In the genomic region with DNA sequence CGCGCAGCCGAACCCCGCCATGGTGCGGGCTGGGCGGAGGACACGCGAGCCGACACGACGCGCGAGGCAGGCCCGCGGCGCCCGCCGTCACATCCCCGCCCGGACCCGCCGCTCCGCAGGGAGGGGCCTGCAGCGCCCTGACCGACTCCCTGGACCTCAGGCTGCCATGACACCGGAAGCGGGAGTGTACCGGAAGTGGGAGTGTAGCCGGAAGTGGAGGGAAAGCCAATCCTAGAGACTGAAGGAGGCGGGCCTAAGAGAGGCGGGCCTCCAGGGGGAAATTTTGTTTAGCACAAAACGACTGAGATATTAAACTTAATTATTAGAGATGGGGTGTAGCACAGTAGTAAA, we compare ENCODE assay signal across 8 mouse cellular contexts. TPM values are rescaled to one million over a fixed set of nuclear protein-coding genes. Genes with fewer than 3 reads are reported as not detected.
DNase-seq lines count a peak whose midpoint lies in the region; ATAC-seq and TF ChIP-seq lines count a peak whose summit lies in the region.

No protein-coding gene starts in this region.

- H3K9ac ChIP-seq in lung, embryonic 15.5 days, result peak overlapping the region; percentile 61

- peaks cover 9% of the 10 kb centered on the region for H3K4me1 ChIP-seq in hindbrain, embryonic 10.5 days (replicated peaks)
- H3K4me1 ChIP-seq in lung, embryonic 15.5 days, result no peaks in the 10 kb centered on the region
- 0 out of 2 replicates have a peak, but pooled peaks cover 3% of the 10 kb centered on the region for H3K4me1 ChIP-seq in olfactory bulb, adult 2 months (ENCODE audit: control insufficient read depth, insufficient read depth, low read length)

- POLR2A ChIA-PET in Patski (lab: Charles Lee), result no interaction called here

- H3K27me3 ChIP-seq in Patski, result no peaks in the 10 kb centered on the region
- peaks cover 11% of the 10 kb centered on the region for H3K27me3 ChIP-seq in hindbrain, embryonic 10.5 days (ENCODE audit: insufficient read depth, poor library complexity, severe bottlenecking)
- no peaks in the 10 kb centered on the region for H3K27me3 ChIP-seq in lung, embryonic 15.5 days

- TF ChIP-seq CTCF in Patski (IDR thresholded peaks at IDR 0.05), result no peak
- TF ChIP-seq CTCF in olfactory bulb, adult 2 months (IDR thresholded peaks at IDR 0.05; ENCODE audit: insufficient read depth, low read depth, low read length), result no peak

- H3K4me3 ChIP-seq in hindbrain, embryonic 10.5 days, result peak overlapping the region; percentile 90
- peak overlapping the region; percentile 65 for H3K4me3 ChIP-seq in lung, embryonic 15.5 days
- H3K4me3 ChIP-seq in olfactory bulb, adult 2 months (ENCODE audit: insufficient read depth, low read depth, low read length), result peak overlapping the region; percentile 78

- peak; percentile 82 for TF ChIP-seq POLR2A in olfactory bulb, adult 2 months (IDR thresholded peaks at IDR 0.05; ENCODE audit: insufficient read depth, low read depth, low read length)

- in situ Hi-C loops in Patski (cut with MboI; ENCODE audit: low pct_unique_long_range_greater_than_20kb), result no loop called here

- no peaks in the 10 kb centered on the region for H3K9me3 ChIP-seq in hindbrain, embryonic 10.5 days
- H3K9me3 ChIP-seq in lung, embryonic 15.5 days, result no peaks in the 10 kb centered on the region

- no peaks in the 10 kb centered on the region for H3K36me3 ChIP-seq in hindbrain, embryonic 10.5 days
- no peaks in the 10 kb centered on the region for H3K36me3 ChIP-seq in lung, embryonic 15.5 days

- peak; percentile 31 for ATAC-seq in Patski
- ATAC-seq in lung, embryonic 15.5 days (ENCODE audit: borderline replicate concordance, extremely low read depth, low FRiP score, low TSS enrichment), result peak; percentile 96

- CTCF ChIA-PET in Patski (lab: Charles Lee), result no interaction called here

- peak overlapping the region; percentile 73 for H3K4me2 ChIP-seq in lung, embryonic 15.5 days

- no peak for DNase-seq in Patski (ENCODE audit: low read depth, low spot score)
- DNase-seq in cerebellum, postnatal 10 days, result peak; percentile 90 to 91
- peak; percentile 81 to 91 for DNase-seq in frontal cortex, adult 2 months (ENCODE audit: extremely low spot score in 1 of 2, low spot score in 1 of 2)
- DNase-seq in hindbrain, embryonic 10.5 days (ENCODE audit: low spot score), result peak; percentile 90
- DNase-seq in layer of hippocampus, adult 9-10 months (ENCODE audit: low spot score), result peak; percentile 42
- peak; percentile 55 to 68 for DNase-seq in thymus, adult 18-20 months

- 11% methylated on average over 32 of the region's 32 CpGs for WGBS in hindbrain, embryonic 10.5 days
- WGBS in lung, embryonic 15.5 days, result 5% methylated on average over 32 of the region's 32 CpGs
- WGBS in olfactory bulb, adult 2 months, result 12% methylated on average over 32 of the region's 32 CpGs

- peak overlapping the region; percentile 91 for H3K27ac ChIP-seq in hindbrain, embryonic 10.5 days
- no peak overlapping the region for H3K27ac ChIP-seq in lung, embryonic 15.5 days
- no peak overlapping the region for H3K27ac ChIP-seq in olfactory bulb, adult 2 months (ENCODE audit: insufficient read depth, low read depth, low read length)

RNA-seq across cellular contexts. Expression of gene Sh2d1b1, which starts 21.6 kb away (rescaled TPM):
- polyA plus RNA-seq in Patski (2021), result 0.09 TPM
- 0.06 TPM in 1 of 2 replicates, not detected in the other for polyA plus RNA-seq in frontal cortex, adult 2 months (2012; rRNA removed)
- polyA plus RNA-seq in hindbrain, embryonic 10.5 days (2016; fragmentation: Nextera tagmentation; extraction: Ambion mirVana), result not detected in 2 replicates
- polyA plus RNA-seq in lung, embryonic 15.5 days (2015; fragmentation: Nextera tagmentation; extraction: Ambion mirVana), result 0.82 and 1.00 TPM in 2 replicates
- not detected in 2 replicates for polyA plus RNA-seq in olfactory bulb, adult 2 months (2012; ENCODE audit: insufficient read depth, insufficient read length, low replicate concordance, missing spikeins)

RNA-seq across cellular contexts. Expression of gene Sh2d1b2, which starts 23.0 kb away (rescaled TPM):
- not detected for polyA plus RNA-seq in Patski (2021)
- polyA plus RNA-seq in frontal cortex, adult 2 months (2012; rRNA removed), result 0.04 TPM in 1 of 2 replicates, not detected in the other
- not detected in 2 replicates for polyA plus RNA-seq in hindbrain, embryonic 10.5 days (2016; fragmentation: Nextera tagmentation; extraction: Ambion mirVana)
- 0.21 TPM in 1 of 2 replicates, not detected in the other for polyA plus RNA-seq in lung, embryonic 15.5 days (2015; fragmentation: Nextera tagmentation; extraction: Ambion mirVana)
- not detected in 2 replicates for polyA plus RNA-seq in olfactory bulb, adult 2 months (2012; ENCODE audit: insufficient read depth, insufficient read length, low replicate concordance, missing spikeins)

RNA-seq across cellular contexts. Expression of gene Uhmk1, which starts 40.3 kb away (rescaled TPM):
- 47.4 TPM for polyA plus RNA-seq in Patski (2021)
- 75.1 and 75.6 TPM in 2 replicates for polyA plus RNA-seq in frontal cortex, adult 2 months (2012; rRNA removed)
- polyA plus RNA-seq in hindbrain, embryonic 10.5 days (2016; fragmentation: Nextera tagmentation; extraction: Ambion mirVana), result 10.8 and 11.2 TPM in 2 replicates
- 7.1 and 7.2 TPM in 2 replicates for polyA plus RNA-seq in lung, embryonic 15.5 days (2015; fragmentation: Nextera tagmentation; extraction: Ambion mirVana)
- polyA plus RNA-seq in olfactory bulb, adult 2 months (2012; ENCODE audit: insufficient read depth, insufficient read length, low replicate concordance, missing spikeins), result 38.9 TPM in 1 of 2 replicates, not detected in the other

RNA-seq across cellular contexts. Expression of gene Gm7694, which starts 50.6 kb away (rescaled TPM):
- polyA plus RNA-seq in Patski (2021), result 4.0 TPM
- polyA plus RNA-seq in frontal cortex, adult 2 months (2012; rRNA removed), result 6.2 and 7.2 TPM in 2 replicates
- polyA plus RNA-seq in hindbrain, embryonic 10.5 days (2016; fragmentation: Nextera tagmentation; extraction: Ambion mirVana), result 3.7 and 3.8 TPM in 2 replicates
- 3.0 TPM in 2 replicates for polyA plus RNA-seq in lung, embryonic 15.5 days (2015; fragmentation: Nextera tagmentation; extraction: Ambion mirVana)
- polyA plus RNA-seq in olfactory bulb, adult 2 months (2012; ENCODE audit: insufficient read depth, insufficient read length, low replicate concordance, missing spikeins), result not detected in 2 replicates

RNA-seq across cellular contexts. Expression of gene Spata46, which starts 53.1 kb away (rescaled TPM):
- 0.36 TPM for polyA plus RNA-seq in Patski (2021)
- not detected in 2 replicates for polyA plus RNA-seq in frontal cortex, adult 2 months (2012; rRNA removed)
- 1.5 and 1.7 TPM in 2 replicates for polyA plus RNA-seq in hindbrain, embryonic 10.5 days (2016; fragmentation: Nextera tagmentation; extraction: Ambion mirVana)
- 0.58 and 0.74 TPM in 2 replicates for polyA plus RNA-seq in lung, embryonic 15.5 days (2015; fragmentation: Nextera tagmentation; extraction: Ambion mirVana)
- not detected in 2 replicates for polyA plus RNA-seq in olfactory bulb, adult 2 months (2012; ENCODE audit: insufficient read depth, insufficient read length, low replicate concordance, missing spikeins)
